Mouse (Mus musculus) thymus, adult 2 months (tissue): ENCODE data around the gene Creld2. TPM values are rescaled to one million over a fixed set of nuclear protein-coding genes. Genes with fewer than 3 reads are reported as not detected.
A peak's percentile ranks its signal among the peaks of the same experiment; 100 is the strongest.

Source experiments
- DNase-seq: peaks from one replicate; pipeline ENCODE4 v3.0.0; 2021
- H3K27ac ChIP-seq: fragments of 200-500 bp; 2 replicates; pipeline ENCODE4 v1.5.1; 2012; ENCODE audit warnings: low read length, control low read depth; ENCODE audit not compliant: control insufficient read depth, insufficient read depth
- H3K27me3 ChIP-seq: fragments of 200-500 bp; 2 replicates; pipeline ENCODE4 v1.6.1; 2012; ENCODE audit warnings: mild to moderate bottlenecking, low read length, moderate library complexity, mixed read lengths; ENCODE audit not compliant: control insufficient read depth, insufficient read depth
- H3K36me3 ChIP-seq: fragments of 200-500 bp; 2 replicates; pipeline ENCODE4 v1.6.1; 2012; ENCODE audit warnings: mild to moderate bottlenecking, low read length, moderate library complexity; ENCODE audit not compliant: control insufficient read depth, insufficient read depth
- H3K4me1 ChIP-seq: fragments of 200-500 bp; replicated peaks from 2 replicates; pipeline ENCODE4 v1.6.1; 2012; ENCODE audit warnings: low read length; ENCODE audit not compliant: control insufficient read depth, insufficient read depth
- H3K4me3 ChIP-seq: fragments of 200-500 bp; 2 replicates; pipeline ENCODE4 v1.5.1; 2012; ENCODE audit warnings: mild to moderate bottlenecking, low read length, control low read depth, moderate library complexity; ENCODE audit not compliant: control insufficient read depth, insufficient read depth
- CTCF ChIP-seq: fragments of 200-500 bp; IDR thresholded peaks from 2 replicates; pipeline ENCODE4 v1.5.1; 2012; ENCODE audit warnings: mild to moderate bottlenecking, control low read depth, low read length, moderate library complexity, borderline replicate concordance; ENCODE audit not compliant: control insufficient read depth, poor library complexity, insufficient read depth; ENCODE audit errors: extremely low read depth
- POLR2A ChIP-seq: fragments of 200-500 bp; IDR thresholded peaks from 2 replicates; pipeline ENCODE4 v1.6.1; 2012; ENCODE audit warnings: mild to moderate bottlenecking, low read length, control low read depth, moderate library complexity; ENCODE audit not compliant: control insufficient read depth, poor library complexity, insufficient read depth; ENCODE audit errors: extremely low read depth
- WGBS: fragments of 180-500 bp; shearing (Covaris S2); methylation state at CpG from one replicate; pipeline ENCODE4 v1.1.7; 2018; 5-methylcytosine and 5-hydroxymethylcytosine counted together
- polyA plus RNA-seq: library from polyadenylated mRNA; depleted of rRNA; stranded (reverse); fragments of >200 nt; gene quantifications from 2 replicates; pipeline ENCODE4 v1.2.3, GENCODE M21; 2012

The Creld2 gene
- polyA plus RNA-seq, 1 experiment = 45.1 TPM

DNA sequence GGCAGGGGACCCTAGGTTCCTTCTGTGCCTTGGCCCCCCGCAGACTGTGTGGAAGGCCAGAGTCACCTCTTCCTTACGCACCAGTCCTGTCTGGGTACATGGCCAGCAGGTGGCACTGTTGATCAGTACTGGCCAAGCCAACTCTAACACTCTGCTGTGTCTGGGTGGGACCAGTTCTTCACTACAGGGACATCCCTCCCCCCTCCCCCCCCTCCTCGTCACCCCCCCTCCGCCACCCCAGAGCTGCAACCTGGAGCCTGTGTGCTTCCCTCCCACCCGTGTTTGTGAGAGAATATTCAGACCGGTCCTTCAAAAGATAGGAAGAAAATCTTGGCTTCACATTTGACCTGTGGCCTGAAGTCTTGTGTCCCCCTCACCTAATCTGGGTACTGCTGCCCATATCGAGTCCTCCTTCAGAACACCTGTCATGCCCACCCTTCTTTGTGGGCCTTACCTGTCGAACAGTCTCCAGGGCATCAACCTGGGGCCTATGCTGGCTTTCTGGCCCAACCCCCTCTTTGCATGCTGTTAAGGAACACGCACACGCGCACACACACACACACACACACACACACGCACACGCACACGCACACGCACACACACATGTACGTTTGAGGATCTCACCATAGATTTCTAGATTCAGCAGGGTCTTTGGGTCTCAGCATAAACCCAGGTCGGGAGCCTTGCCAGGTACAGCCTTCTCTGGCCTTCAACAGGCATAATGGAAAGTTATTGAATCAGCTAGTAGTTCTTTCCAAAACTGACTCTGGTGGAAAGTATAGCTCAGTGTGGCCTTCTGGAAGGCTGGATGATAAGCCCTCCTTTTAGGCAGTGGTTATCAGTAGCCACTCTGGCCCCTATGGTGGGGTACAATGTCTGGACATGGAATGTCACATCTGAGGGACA, 9.6 kb downstream of the Creld2 start:
- H3K4me3 ChIP-seq = no peak overlapping the region
- no peak overlapping the region for H3K27ac ChIP-seq
- peak; percentile 87 for DNase-seq
- H3K27me3 ChIP-seq = no peaks in the 10 kb centered on the region
- no peak for TF ChIP-seq POLR2A
- TF ChIP-seq CTCF = peak; percentile 70; the same call in 1 of the 2 replicates
- no peaks in the 10 kb centered on the region for H3K4me1 ChIP-seq
- peaks cover 4% of the 10 kb centered on the region for H3K36me3 ChIP-seq
- 55% methylated on average over 17 of the region's 17 CpGs for WGBS

DNA sequence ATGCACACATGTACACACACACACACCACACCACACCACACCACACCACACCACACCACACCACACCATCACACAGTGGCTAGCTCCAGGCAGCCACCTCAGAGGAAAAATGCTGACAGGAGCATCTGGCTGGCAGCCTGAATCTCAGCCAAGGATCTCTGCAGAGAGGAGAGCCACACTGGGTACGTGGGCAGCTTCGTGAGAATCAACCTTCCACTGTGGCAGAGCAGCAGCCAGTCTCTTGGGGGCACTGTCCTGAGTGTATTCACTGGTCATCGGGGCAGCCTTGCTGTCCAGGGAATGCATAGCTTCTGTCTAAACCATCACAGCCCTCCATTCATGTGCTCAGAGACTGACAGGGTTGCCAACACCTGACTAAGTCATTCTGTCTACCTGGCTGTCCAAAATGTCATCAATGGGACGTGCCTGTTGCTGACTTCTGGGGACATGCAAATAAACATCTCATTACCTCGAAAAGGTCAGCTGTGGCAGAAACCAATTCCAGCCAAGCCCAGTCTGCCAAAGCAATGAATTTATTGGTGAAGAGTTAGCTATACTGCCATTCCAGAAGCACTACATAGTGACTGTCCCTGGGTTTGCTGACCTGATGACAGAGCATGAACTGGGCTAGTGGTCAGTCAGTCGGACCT, 10.5 kb downstream of the Creld2 start:
- Histone ChIP-seq H3K27ac (no peak overlapping the region), H3K36me3 (peaks cover 1% of the 10 kb centered on the region; the same call in 1 of the 2 replicates), H3K27me3 (no peaks in the 10 kb centered on the region), H3K4me1 (no peaks in the 10 kb centered on the region), H3K4me3 (no peak overlapping the region)
- TF ChIP-seq POLR2A (no peak), CTCF (no peak)
- no peak for DNase-seq
- WGBS = 89% methylated on average over 6 of the region's 6 CpGs

DNA sequence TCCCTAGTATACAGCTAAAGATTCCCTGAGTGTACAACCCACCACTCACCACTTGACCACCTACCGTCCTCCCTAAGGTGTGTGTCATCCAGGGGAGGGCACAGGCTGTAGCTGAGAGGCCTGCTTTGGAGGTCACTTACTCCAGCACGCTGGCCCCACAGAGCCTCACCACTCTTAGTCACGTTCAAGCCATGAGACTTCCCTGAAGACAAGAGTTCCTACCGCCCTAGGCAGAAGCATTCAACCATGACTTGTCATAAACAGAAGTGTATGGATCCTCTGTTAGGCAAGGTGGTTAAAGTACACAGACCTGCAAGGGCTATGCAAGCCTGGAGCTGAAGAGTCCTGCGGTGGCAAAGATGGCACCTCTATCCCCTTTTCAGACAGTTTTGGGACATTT, 11.2 kb downstream of the Creld2 start:
- WGBS = 79% methylated on average over 5 of the region's 5 CpGs
- no peak for TF ChIP-seq CTCF
- no peak for TF ChIP-seq POLR2A
- no peak for DNase-seq
- Histone ChIP-seq H3K4me3 (no peak overlapping the region), H3K4me1 (no peaks in the 10 kb centered on the region), H3K27ac (no peak overlapping the region), H3K36me3 (no peaks in the 10 kb centered on the region), H3K27me3 (no peaks in the 10 kb centered on the region)

DNA sequence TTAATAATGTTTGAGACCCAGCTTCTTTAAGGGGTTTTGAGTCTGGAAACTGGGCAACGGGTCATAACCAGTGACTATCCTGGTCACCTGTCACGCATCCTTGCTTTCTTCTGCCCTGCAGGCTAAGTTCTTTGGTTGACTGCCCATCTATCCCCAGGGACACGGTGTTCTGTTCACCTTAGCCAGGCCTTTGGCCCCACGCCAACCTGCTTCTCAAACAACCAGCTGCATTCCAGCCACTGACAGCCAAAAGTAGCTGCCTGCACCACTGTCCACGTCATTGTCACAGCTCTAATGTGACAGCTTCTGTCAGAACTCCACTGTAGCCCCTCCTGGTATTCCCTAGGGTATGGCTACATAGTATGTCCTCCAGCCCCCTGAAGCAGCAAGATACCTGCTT, 12.0 kb downstream of the Creld2 start:
- H3K27me3 ChIP-seq = no peaks in the 10 kb centered on the region

DNA sequence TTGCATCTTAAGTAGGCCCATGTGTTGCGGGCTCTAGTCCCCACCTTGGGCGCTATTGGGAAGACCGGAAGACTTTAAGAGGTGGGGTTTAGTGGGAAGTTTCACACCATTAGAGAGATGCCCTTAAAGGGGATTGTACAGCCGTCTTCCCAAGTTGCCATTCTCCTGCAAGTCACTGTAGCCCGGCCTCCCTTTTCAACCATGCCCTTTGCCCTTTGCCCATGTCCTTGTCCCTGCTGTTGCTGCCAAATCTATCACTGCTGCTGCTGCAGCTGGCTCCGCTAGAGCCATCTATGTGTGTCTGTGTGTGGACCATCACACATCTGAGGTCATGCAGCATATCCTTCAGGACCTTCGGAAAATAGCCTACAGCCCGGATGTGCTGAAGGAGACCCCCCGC, 13.1 kb downstream of the Creld2 start:
- Histone ChIP-seq H3K36me3 (no peaks in the 10 kb centered on the region), H3K27ac (no peak overlapping the region), H3K27me3 (no peaks in the 10 kb centered on the region), H3K4me1 (peaks cover 4% of the 10 kb centered on the region), H3K4me3 (no peak overlapping the region)
- no peak for TF ChIP-seq CTCF
- WGBS = 93% methylated on average over 9 of the region's 9 CpGs
- DNase-seq = no peak

More for the DNA sequence above, 12.0 kb downstream of the Creld2 start:
- no peaks in the 10 kb centered on the region for H3K4me1 ChIP-seq
- H3K4me3 ChIP-seq = no peak overlapping the region
- TF ChIP-seq POLR2A (no peak), CTCF (no peak)
- DNase-seq = no peak
- H3K36me3 ChIP-seq = no peaks in the 10 kb centered on the region
- 74% methylated on average over 5 of the region's 5 CpGs for WGBS
- no peak overlapping the region for H3K27ac ChIP-seq

DNA sequence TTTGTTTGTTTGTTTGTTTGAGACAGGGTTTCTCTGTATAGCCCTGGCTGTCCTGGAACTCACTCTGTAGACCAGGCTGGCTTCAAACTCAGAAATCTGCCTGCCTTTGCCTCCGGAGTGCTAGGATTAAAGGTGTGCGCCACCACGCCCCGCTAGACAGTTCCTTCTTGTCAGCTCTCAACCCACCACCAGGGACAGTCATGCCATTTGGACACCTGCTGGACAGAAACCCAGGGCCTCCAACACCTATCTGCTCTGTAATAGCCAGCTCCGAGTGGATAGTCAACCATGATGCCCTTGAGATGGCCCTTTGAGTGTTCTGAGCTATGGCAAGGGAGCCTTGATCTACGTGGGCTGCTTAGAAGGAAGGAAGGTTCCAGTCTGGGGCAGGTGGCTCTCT, 16.6 kb downstream of the Creld2 start:
- DNase-seq = no peak
- Histone ChIP-seq H3K4me3 (no peak overlapping the region), H3K27ac (no peak overlapping the region), H3K4me1 (peaks cover 10% of the 10 kb centered on the region), H3K36me3 (no peaks in the 10 kb centered on the region), H3K27me3 (no peaks in the 10 kb centered on the region)
- TF ChIP-seq POLR2A (no peak), CTCF (no peak)
- 84% methylated on average over 6 of the region's 6 CpGs for whole genome bisulfite sequencing

DNA sequence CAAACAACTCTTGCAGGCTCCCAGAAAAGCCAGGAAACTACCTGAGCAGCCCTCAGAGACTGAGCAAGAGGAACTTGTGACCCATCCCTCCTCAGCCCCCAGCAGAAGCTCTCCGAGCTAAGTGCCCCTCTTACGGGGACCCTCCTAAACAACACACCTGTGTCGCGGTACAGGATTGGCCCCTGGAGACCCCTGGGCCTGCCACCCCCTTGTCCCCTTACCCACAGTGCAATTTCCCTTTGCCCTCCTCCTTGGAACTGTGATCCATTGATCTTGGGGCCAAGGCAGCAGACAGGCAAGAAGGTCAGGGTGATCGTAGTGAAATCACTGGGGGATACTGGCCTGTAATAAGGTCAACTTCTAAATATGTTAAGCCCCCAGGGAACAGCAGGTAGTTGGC, 17.1 kb downstream of the Creld2 start:
- no peaks in the 10 kb centered on the region for H3K36me3 ChIP-seq
- peaks cover 10% of the 10 kb centered on the region for H3K4me1 ChIP-seq
- 66% methylated on average over 5 of the region's 5 CpGs for WGBS
- TF ChIP-seq POLR2A (no peak), CTCF (no peak)
- H3K27me3 ChIP-seq = no peaks in the 10 kb centered on the region
- H3K4me3 ChIP-seq = no peak overlapping the region
- no peak overlapping the region for H3K27ac ChIP-seq
- no peak for DNase-seq
